Mouse (Mus musculus): ENCODE data around the gene Fgf22. TPM values are rescaled to one million over a fixed set of nuclear protein-coding genes. Genes with fewer than 3 reads are reported as not detected.
"Not testable (repeated sequence)": the region's sequence is repeated elsewhere in the genome, so short reads cannot be mapped to it uniquely, and the experiment has no call there.

Fgf22 gene
- polyA plus RNA-seq, 1 experiment, result not detected

DNA sequence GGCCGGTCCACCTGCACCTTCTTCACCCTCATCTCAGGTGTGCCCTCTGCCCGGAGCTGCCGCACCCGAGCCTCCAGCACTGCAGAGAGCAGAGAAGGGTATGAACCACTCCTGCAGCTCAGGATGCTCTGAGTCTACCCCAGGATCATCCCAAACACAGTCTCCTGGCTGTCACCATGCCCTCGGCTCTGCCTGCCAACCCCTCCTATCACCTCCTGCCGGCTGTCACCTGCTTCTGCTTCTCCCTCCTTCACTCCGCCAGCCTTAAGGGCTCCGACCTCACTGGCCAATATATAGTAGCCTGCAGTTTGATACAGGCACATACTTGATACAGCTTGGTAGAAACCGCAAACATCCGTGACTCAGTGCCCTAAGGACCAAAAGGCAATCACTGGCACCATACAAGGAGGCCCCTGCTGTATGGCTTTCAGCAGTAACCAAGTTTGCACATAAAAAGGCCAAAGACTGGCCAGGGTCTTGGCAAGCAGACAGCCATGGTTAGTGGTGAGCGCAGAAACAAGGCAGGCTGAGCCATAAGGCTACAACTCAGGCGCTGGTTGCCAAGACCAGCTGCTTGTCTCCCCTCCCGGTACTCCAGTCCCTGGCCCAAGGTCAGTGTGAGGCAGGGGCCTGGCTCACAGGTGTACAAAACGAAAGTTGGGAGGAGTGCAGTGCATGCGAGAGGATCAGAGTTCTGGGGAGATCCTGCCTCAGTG, 11.1 kb upstream of the Fgf22 start:
- Histone ChIP-seq H3K4me1 (peaks cover 39% of the 10 kb centered on the region), H3K36me3 (replicated peaks; ENCODE audit: low read length) (peaks cover 57% of the 10 kb centered on the region)

GRCm38 (mm10) chr10:79745411-79745810, 9.5 kb upstream of the Fgf22 start:
- peaks cover 41% of the 10 kb centered on the region for H3K36me3 ChIP-seq (replicated peaks; ENCODE audit: low read length)
- TF ChIP-seq GATA1 (IDR thresholded peaks at IDR 0.05; ENCODE audit: borderline replicate concordance, low read length), result no peak
- TF ChIP-seq FLI1 (IDR thresholded peaks at IDR 0.05; ENCODE audit: low read length), result no peak
- no peaks in the 10 kb centered on the region for H3K27me3 ChIP-seq (replicated peaks)
- H3K4me3 ChIP-seq (replicated peaks), result peak overlapping the region; percentile 90
- H3K4me1 ChIP-seq, result peaks cover 34% of the 10 kb centered on the region
- no peaks in the 10 kb centered on the region for H3K9me3 ChIP-seq

More for the DNA sequence above, 11.1 kb upstream of the Fgf22 start:
- no peaks in the 10 kb centered on the region for H3K27me3 ChIP-seq (replicated peaks)
- TF ChIP-seq FLI1 (IDR thresholded peaks at IDR 0.05; ENCODE audit: low read length), result no peak
- no peak for TF ChIP-seq GATA1 (IDR thresholded peaks at IDR 0.05; ENCODE audit: borderline replicate concordance, low read length)
- H3K4me3 ChIP-seq (replicated peaks), result no peak overlapping the region
- no peaks in the 10 kb centered on the region for H3K9me3 ChIP-seq

GRCm38 (mm10) chr10:79745898-79746773, 8.7 kb upstream of the Fgf22 start, which contains the start of gene Polrmt:
Polrmt (minus strand) TSS chr10:79746581.
- Histone ChIP-seq H3K36me3 (replicated peaks; ENCODE audit: low read length) (peaks cover 33% of the 10 kb centered on the region), H3K4me1 (peaks cover 35% of the 10 kb centered on the region), H3K27me3 (replicated peaks) (peaks cover 2% of the 10 kb centered on the region), H3K4me3 (replicated peaks) (peak within 1 kb of the TSS; percentile 90), H3K9me3 (no peaks in the 10 kb centered on the region)
- TF ChIP-seq FLI1 (IDR thresholded peaks at IDR 0.05; ENCODE audit: low read length), result no peak
- TF ChIP-seq GATA1 (IDR thresholded peaks at IDR 0.05; ENCODE audit: borderline replicate concordance, low read length), result no peak

GRCm38 (mm10) chr10:79746774-79747151, 8.1 kb upstream of the Fgf22 start:
- Histone ChIP-seq H3K9me3 (no peaks in the 10 kb centered on the region), H3K27me3 (replicated peaks) (peaks cover 8% of the 10 kb centered on the region), H3K4me3 (replicated peaks) (peak overlapping the region; percentile 90), H3K36me3 (replicated peaks; ENCODE audit: low read length) (peaks cover 27% of the 10 kb centered on the region), H3K4me1 (peaks cover 40% of the 10 kb centered on the region)
- TF ChIP-seq FLI1 (IDR thresholded peaks at IDR 0.05; ENCODE audit: low read length) (no peak), GATA1 (IDR thresholded peaks at IDR 0.05; ENCODE audit: borderline replicate concordance, low read length) (no peak)

GRCm38 (mm10) chr10:79748496-79748895, 6.4 kb upstream of the Fgf22 start:
- Histone ChIP-seq H3K4me3 (replicated peaks) (no peak overlapping the region), H3K9me3 (no peaks in the 10 kb centered on the region), H3K27me3 (replicated peaks) (peaks cover 8% of the 10 kb centered on the region), H3K4me1 (peaks cover 40% of the 10 kb centered on the region), H3K36me3 (replicated peaks; ENCODE audit: low read length) (peaks cover 12% of the 10 kb centered on the region)
- TF ChIP-seq GATA1 (IDR thresholded peaks at IDR 0.05; ENCODE audit: borderline replicate concordance, low read length), result no peak
- TF ChIP-seq FLI1 (IDR thresholded peaks at IDR 0.05; ENCODE audit: low read length), result no peak

DNA sequence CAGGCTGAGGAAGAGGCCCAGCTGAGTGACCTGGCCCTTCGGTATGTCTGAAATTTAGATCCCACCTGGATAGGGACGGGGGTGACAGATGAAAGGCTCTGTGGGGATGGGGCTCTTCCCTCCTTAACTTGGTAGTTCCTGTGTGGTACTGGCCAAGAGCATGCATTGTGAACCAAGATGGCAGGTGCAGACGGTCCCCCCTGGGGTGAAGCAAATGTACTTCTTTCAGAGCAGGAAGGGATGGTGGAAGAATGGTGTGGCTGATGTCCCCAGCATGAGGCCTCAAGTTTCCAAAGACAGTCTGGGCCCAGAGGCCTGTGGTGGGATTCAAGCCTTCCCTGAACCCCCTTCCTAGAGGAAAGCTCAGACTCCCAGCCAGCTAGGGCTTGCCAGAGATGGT, 978 bp downstream of the Fgf22 start:
- Histone ChIP-seq H3K36me3 (replicated peaks; ENCODE audit: low read length) (peaks cover 53% of the 10 kb centered on the region), H3K4me3 (replicated peaks) (no peak overlapping the region), H3K9me3 (no peaks in the 10 kb centered on the region), H3K27me3 (replicated peaks) (peaks cover 11% of the 10 kb centered on the region), H3K4me1 (peaks cover 16% of the 10 kb centered on the region)
- TF ChIP-seq GATA1 (IDR thresholded peaks at IDR 0.05; ENCODE audit: borderline replicate concordance, low read length) (no peak), FLI1 (IDR thresholded peaks at IDR 0.05; ENCODE audit: low read length) (no peak)

DNA sequence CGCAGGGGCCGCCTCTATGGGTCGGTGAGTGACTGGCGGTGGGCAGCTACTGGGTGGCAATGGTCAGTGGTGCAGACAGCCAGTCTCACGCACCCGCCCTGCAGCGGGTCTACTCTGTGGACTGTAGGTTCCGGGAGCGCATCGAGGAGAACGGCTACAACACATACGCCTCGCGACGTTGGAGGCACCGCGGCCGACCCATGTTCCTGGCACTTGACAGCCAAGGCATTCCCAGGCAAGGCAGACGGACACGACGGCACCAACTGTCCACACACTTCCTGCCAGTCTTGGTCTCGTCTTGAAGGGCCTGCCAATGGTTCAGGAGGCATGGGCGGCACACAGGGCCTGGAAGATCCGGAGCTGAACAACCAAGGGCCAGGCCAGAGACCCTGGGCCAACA, 1.8 kb downstream of the Fgf22 start:
- TF ChIP-seq FLI1 (IDR thresholded peaks at IDR 0.05; ENCODE audit: low read length) (no peak), GATA1 (IDR thresholded peaks at IDR 0.05; ENCODE audit: borderline replicate concordance, low read length) (no peak)
- H3K4me3 ChIP-seq (replicated peaks), result peak overlapping the region; percentile 29
- peaks cover 13% of the 10 kb centered on the region for H3K4me1 ChIP-seq
- H3K9me3 ChIP-seq, result no peaks in the 10 kb centered on the region
- peaks cover 61% of the 10 kb centered on the region for H3K36me3 ChIP-seq (replicated peaks; ENCODE audit: low read length)
- peaks cover 4% of the 10 kb centered on the region for H3K27me3 ChIP-seq (replicated peaks)

GRCm38 (mm10) chr10:79759675-79760074, 4.8 kb downstream of the Fgf22 start:
- not testable (repeated sequence) for H3K9me3 ChIP-seq; H3K27me3 ChIP-seq (replicated peaks); H3K4me3 ChIP-seq (replicated peaks)
- H3K36me3 ChIP-seq (replicated peaks; ENCODE audit: low read length), result peaks cover 86% of the 10 kb centered on the region
- H3K4me1 ChIP-seq, result peaks cover 40% of the 10 kb centered on the region

DNA sequence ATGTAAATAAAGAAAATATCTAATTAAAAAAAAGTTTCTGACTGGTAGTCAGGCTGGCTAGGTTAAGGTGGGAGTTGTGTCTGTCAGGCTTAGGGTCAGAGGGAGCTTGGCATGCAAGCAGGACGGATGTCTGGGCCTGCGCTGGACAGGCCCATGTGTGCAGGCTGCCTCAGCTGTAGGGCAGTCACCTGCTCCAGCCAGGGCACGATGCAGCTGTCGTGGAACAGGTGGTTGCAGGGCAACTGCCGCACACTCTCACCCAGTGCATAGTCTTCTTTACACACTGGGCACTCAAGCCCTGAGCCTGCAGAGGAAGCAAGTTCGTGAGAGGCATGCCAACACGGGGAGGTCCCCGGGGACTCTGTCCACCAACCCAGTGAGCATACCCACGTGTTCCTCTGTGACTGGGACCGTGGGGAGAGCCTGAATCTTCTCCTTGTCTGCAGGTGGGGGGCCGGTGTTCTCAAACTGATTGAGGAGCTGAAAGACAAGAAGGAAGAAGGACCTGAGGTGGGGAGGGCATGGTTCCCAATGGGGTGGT, 5.8 kb downstream of the Fgf22 start:
- Histone ChIP-seq H3K36me3 (replicated peaks; ENCODE audit: low read length) (peaks cover 81% of the 10 kb centered on the region), H3K4me1 (peaks cover 43% of the 10 kb centered on the region), H3K4me3 (replicated peaks) (peak overlapping the region; percentile 2), H3K9me3 (no peaks in the 10 kb centered on the region), H3K27me3 (replicated peaks) (no peaks in the 10 kb centered on the region)
- TF ChIP-seq GATA1 (IDR thresholded peaks at IDR 0.05; ENCODE audit: borderline replicate concordance, low read length), result no peak
- TF ChIP-seq FLI1 (IDR thresholded peaks at IDR 0.05; ENCODE audit: low read length), result no peak

GRCm38 (mm10) chr10:79762875-79763274, 8.0 kb downstream of the Fgf22 start:
- Histone ChIP-seq H3K4me3 (replicated peaks) (peak overlapping the region; percentile 78), H3K27me3 (replicated peaks) (no peaks in the 10 kb centered on the region), H3K9me3 (no peaks in the 10 kb centered on the region), H3K36me3 (replicated peaks; ENCODE audit: low read length) (peaks cover 59% of the 10 kb centered on the region), H3K4me1 (peaks cover 57% of the 10 kb centered on the region)
- TF ChIP-seq FLI1 (IDR thresholded peaks at IDR 0.05; ENCODE audit: low read length) (no peak), GATA1 (IDR thresholded peaks at IDR 0.05; ENCODE audit: borderline replicate concordance, low read length) (no peak)

Data from megakaryocyte, embryonic 14.5 days (primary cell).